Mouse (Mus musculus): Measurements from ENCODE around the gene Pou3f4. TPM values are rescaled to one million over a fixed set of nuclear protein-coding genes. Genes with fewer than 3 reads are reported as not detected.
A peak's percentile ranks its signal among the peaks of the same experiment; 100 is the strongest.
"Not testable (repeated sequence)": the region's sequence is repeated elsewhere in the genome, so short reads cannot be mapped to it uniquely, and the experiment has no call there.

Pou3f4 gene
- polyA plus RNA-seq (2012; rRNA removed) = 4.1 and 4.2 TPM in 2 replicates

DNA sequence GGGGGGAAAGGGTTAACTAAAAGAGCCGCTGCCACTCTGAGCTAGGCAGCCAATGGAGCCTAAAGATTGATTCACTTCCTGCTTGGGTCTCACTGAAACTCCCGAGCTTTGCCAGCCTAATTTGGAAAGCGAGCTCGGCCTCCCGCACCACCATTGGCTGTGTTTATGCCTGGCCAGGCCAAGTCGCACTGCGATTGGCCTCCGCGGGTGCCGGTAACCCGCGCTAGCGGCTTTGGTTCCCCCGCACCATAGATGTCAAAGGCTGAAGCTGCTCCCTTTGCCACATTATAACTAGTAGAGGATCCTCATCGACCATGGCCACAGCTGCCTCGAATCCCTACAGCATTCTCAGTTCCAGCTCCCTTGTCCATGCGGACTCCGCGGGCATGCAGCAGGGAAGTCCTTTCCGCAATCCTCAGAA is at the start of gene Pou3f4:
TSS of gene Pou3f4 (plus strand) at position 130 of the 421 bp plus-strand sequence.
- peak; percentile 53 to 76 for DNase-seq
- Histone ChIP-seq H3K4me1 (ENCODE audit: control insufficient read depth, insufficient read depth, low read length) (0 out of 2 replicates have a peak, but pooled peaks cover 2% of the 10 kb centered on the region), H3K27ac (ENCODE audit: insufficient read depth, low read length) (no peak within 1 kb of the TSS), H3K4me3 (replicated peaks; ENCODE audit: insufficient read depth, low read depth, low read length) (peak within 1 kb of the TSS; percentile 65), H3K27me3 (ENCODE audit: control insufficient read depth, insufficient read depth, low read length) (no peaks in the 10 kb centered on the region)
- WGBS = 7% methylated on average over 20 of the region's 20 CpGs
- TF ChIP-seq CTCF (IDR thresholded peaks at IDR 0.05; ENCODE audit: borderline replicate concordance, insufficient read depth, low read depth, low read length) (no peak), POLR2A (IDR thresholded peaks at IDR 0.05; ENCODE audit: borderline replicate concordance, insufficient read depth, low read length) (no peak)

DNA sequence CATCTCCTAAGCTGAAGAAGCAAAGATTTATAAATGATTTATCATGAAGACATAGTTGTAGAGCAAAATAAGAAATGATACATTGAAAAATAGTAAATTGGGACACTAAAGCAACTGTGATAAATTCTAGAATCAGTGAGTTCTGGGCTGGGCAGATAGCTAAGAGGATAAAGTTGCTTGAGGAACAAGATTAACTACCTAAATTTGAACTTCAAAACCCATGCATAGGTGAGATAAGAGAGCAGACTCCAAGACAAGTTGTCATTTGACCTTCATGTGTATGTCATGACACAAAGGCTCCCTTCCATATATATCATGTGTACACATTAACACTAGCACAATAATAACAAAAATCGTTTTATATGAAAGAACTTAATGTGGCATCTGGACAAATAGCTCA is 48.1 kb upstream of the Pou3f4 start:
- no peak overlapping the region for H3K27ac ChIP-seq (ENCODE audit: insufficient read depth, low read length)
- no peak for DNase-seq
- H3K4me3 ChIP-seq (replicated peaks; ENCODE audit: insufficient read depth, low read depth, low read length) = no peak overlapping the region
- WGBS = 81% methylated on average over 1 of the region's 1 CpGs
- H3K27me3 ChIP-seq (ENCODE audit: control insufficient read depth, insufficient read depth, low read length) = no peaks in the 10 kb centered on the region
- TF ChIP-seq CTCF (IDR thresholded peaks at IDR 0.05; ENCODE audit: borderline replicate concordance, insufficient read depth, low read depth, low read length) (no peak), POLR2A (IDR thresholded peaks at IDR 0.05; ENCODE audit: borderline replicate concordance, insufficient read depth, low read length) (no peak)
- no peaks in the 10 kb centered on the region for H3K4me1 ChIP-seq (ENCODE audit: control insufficient read depth, insufficient read depth, low read length)

DNA sequence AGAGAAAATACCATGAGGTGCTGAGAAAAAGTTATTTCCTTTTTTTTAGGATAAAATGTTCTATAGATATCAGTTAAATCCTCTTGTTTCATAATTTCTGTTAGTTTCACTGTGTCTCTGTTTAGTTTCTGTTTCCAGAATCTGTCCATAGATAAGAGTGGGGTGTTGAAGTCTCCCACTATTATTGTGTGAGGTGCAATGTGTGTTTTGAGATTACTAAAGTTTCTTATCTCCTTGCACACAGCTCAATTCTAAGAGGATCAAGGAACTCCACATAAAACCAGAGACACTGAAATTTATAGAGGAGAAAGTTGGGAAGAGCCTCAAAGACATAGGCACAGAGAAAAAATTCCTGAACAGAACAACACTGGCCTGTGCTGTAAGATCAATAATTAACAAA is 39.3 kb upstream of the Pou3f4 start:
- not testable (repeated sequence) for H3K27ac ChIP-seq (ENCODE audit: insufficient read depth, low read length); H3K4me1 ChIP-seq (ENCODE audit: control insufficient read depth, insufficient read depth, low read length); DNase-seq; H3K4me3 ChIP-seq (replicated peaks; ENCODE audit: insufficient read depth, low read depth, low read length); H3K27me3 ChIP-seq (ENCODE audit: control insufficient read depth, insufficient read depth, low read length)

DNA sequence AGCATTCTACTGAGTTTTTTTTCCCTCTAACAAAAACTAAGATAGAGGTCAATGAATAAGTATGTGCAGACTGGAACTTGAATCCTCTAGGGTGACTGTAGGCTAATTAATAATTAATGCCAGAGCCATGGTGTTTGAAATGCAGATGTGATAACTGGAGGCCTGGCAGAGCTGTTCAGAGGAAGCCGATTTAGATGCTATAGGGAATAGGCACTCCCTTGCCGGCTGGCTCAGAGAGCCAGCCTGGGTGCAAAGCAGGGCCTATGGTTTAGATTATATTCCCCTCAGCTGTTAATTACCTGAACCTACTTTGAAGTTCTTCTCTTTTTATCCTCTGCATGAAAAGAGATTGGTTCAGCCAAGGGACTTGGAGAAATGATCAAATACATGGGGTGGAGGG is 11.6 kb upstream of the Pou3f4 start:
- WGBS = 14% methylated on average over 2 of the region's 2 CpGs
- H3K4me3 ChIP-seq (replicated peaks; ENCODE audit: insufficient read depth, low read depth, low read length) = no peak overlapping the region
- no peak for DNase-seq
- no peak for TF ChIP-seq CTCF (IDR thresholded peaks at IDR 0.05; ENCODE audit: borderline replicate concordance, insufficient read depth, low read depth, low read length)
- no peak for TF ChIP-seq POLR2A (IDR thresholded peaks at IDR 0.05; ENCODE audit: borderline replicate concordance, insufficient read depth, low read length)
- no peak overlapping the region for H3K27ac ChIP-seq (ENCODE audit: insufficient read depth, low read length)
- no peaks in the 10 kb centered on the region for H3K27me3 ChIP-seq (ENCODE audit: control insufficient read depth, insufficient read depth, low read length)
- H3K4me1 ChIP-seq (ENCODE audit: control insufficient read depth, insufficient read depth, low read length) = no peaks in the 10 kb centered on the region

DNA sequence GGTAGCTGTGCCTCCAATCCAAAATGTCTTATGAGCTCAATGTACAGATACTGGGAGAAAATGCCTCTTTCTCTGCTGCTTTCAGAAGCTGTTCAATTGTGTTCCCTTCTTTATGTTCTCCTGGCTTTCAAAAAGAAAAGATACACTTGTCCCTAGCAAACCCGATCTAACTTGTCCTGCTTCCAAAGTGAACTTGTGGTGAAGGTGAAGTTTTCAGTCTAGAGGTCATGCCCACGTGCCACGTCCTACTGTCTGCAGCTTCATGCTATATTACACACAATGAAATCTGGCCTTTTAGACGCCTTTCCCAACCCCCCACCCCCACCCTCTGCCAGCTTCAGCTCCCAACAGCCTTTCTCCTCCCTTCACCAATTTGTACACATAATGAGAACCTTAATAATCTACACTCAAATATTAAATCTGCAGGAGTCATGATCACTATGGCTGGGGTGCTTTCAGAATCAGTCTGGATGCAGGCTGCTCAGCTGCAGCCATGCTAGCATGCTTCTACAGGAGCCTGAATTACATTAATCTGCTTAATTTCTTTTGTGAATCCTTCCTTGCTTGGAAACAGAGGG is 4.0 kb upstream of the Pou3f4 start:
- DNase-seq = no peak
- WGBS = 19% methylated on average over 4 of the region's 4 CpGs
- Histone ChIP-seq H3K4me3 (replicated peaks; ENCODE audit: insufficient read depth, low read depth, low read length) (no peak overlapping the region), H3K27ac (ENCODE audit: insufficient read depth, low read length) (no peak overlapping the region), H3K4me1 (ENCODE audit: control insufficient read depth, insufficient read depth, low read length) (no peaks in the 10 kb centered on the region), H3K27me3 (ENCODE audit: control insufficient read depth, insufficient read depth, low read length) (no peaks in the 10 kb centered on the region)
- TF ChIP-seq POLR2A (IDR thresholded peaks at IDR 0.05; ENCODE audit: borderline replicate concordance, insufficient read depth, low read length) = no peak
- no peak for TF ChIP-seq CTCF (IDR thresholded peaks at IDR 0.05; ENCODE audit: borderline replicate concordance, insufficient read depth, low read depth, low read length)

DNA sequence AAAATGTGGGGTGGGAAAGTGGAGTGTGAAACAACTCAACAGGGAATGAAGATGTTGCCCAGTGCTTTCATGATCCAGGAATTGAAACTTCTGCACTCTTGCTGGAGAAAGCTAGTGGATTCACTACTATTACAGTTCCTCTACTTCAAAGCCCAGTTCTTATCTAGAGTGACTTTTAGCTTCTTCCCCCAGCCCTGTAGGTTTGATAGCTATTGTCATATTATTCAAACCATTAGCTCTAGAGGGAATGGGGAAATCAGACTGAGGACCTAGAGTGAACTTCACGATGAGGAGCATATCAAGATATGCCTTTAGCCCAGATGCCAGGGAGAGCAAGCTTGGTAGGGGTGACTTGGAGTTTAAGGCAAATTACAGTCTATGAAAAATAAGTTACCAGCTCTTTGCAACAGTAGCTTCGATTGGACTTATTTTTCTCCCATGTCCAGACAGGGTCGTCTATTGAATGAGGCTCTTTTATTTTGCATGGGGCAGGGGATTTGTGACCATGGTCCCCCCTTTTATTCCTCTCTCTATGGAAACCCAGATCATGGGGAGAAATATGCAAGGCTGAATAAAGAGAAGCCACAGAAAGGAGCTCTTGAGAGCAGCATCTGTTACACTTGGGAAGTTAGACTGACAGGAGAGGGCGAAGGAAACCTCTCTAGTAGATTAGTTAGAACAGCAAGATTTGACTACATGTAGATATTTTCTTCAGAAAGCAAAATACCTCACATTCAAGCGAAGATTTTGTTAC is 3.1 kb upstream of the Pou3f4 start:
- 40% methylated on average over 5 of the region's 5 CpGs for WGBS
- DNase-seq = no peak
- no peaks in the 10 kb centered on the region for H3K4me1 ChIP-seq (ENCODE audit: control insufficient read depth, insufficient read depth, low read length)
- no peak overlapping the region for H3K27ac ChIP-seq (ENCODE audit: insufficient read depth, low read length)
- no peaks in the 10 kb centered on the region for H3K27me3 ChIP-seq (ENCODE audit: control insufficient read depth, insufficient read depth, low read length)
- no peak for TF ChIP-seq CTCF (IDR thresholded peaks at IDR 0.05; ENCODE audit: borderline replicate concordance, insufficient read depth, low read depth, low read length)
- no peak for TF ChIP-seq POLR2A (IDR thresholded peaks at IDR 0.05; ENCODE audit: borderline replicate concordance, insufficient read depth, low read length)
- H3K4me3 ChIP-seq (replicated peaks; ENCODE audit: insufficient read depth, low read depth, low read length) = no peak overlapping the region

DNA sequence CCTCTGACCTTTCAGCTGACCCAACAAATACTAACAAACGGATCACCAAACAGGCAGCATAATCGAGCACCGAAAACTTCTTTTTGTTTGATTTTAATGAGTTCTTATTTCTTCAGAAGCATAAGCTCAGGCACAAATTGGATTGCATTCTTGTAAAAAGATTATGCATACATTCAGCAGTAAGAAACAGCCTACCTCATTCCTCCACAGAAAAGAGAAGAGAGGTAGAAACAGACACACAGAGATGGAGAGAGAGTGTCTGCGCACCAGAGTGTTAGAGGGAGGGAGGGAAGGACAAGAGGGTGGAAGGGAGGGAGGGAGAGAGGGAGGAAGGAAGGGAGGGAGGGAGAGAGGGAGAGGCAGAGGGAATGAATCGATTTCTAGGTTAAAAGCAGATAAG is 2.0 kb upstream of the Pou3f4 start:
- TF ChIP-seq CTCF (IDR thresholded peaks at IDR 0.05; ENCODE audit: borderline replicate concordance, insufficient read depth, low read depth, low read length) (no peak), POLR2A (IDR thresholded peaks at IDR 0.05; ENCODE audit: borderline replicate concordance, insufficient read depth, low read length) (no peak)
- Histone ChIP-seq H3K4me1 (ENCODE audit: control insufficient read depth, insufficient read depth, low read length) (no peaks in the 10 kb centered on the region), H3K27me3 (ENCODE audit: control insufficient read depth, insufficient read depth, low read length) (no peaks in the 10 kb centered on the region), H3K27ac (ENCODE audit: insufficient read depth, low read length) (no peak overlapping the region), H3K4me3 (replicated peaks; ENCODE audit: insufficient read depth, low read depth, low read length) (no peak overlapping the region)
- no peak for DNase-seq
- WGBS = 43% methylated on average over 5 of the region's 5 CpGs

DNA sequence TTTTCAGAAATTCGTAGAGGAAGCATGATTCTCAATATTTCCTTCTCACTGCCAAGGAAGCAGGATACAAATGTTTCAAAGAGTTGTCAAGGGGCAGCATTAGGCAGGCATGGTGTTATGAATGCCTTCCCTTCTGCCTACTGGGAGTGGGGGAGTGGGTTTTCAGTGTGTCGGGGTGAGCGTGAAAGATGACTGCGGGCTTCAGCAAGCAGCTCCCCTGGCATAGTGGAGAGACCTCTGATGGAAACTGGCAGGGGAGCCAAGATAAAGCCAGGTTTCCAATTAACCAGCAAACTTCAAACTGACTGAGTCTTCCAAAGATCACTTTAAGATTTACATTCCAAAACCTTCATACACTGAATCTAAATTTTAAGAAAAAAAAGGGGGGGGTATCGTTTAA is 679 bp upstream of the Pou3f4 start:
- Histone ChIP-seq H3K4me3 (replicated peaks; ENCODE audit: insufficient read depth, low read depth, low read length) (no peak overlapping the region), H3K4me1 (ENCODE audit: control insufficient read depth, insufficient read depth, low read length) (0 out of 2 replicates have a peak, but pooled peaks cover 2% of the 10 kb centered on the region), H3K27ac (ENCODE audit: insufficient read depth, low read length) (no peak overlapping the region), H3K27me3 (ENCODE audit: control insufficient read depth, insufficient read depth, low read length) (no peaks in the 10 kb centered on the region)
- TF ChIP-seq CTCF (IDR thresholded peaks at IDR 0.05; ENCODE audit: borderline replicate concordance, insufficient read depth, low read depth, low read length) = no peak
- TF ChIP-seq POLR2A (IDR thresholded peaks at IDR 0.05; ENCODE audit: borderline replicate concordance, insufficient read depth, low read length) = no peak
- DNase-seq = no peak
- 2% methylated on average over 5 of the region's 5 CpGs for WGBS
